Mouse (Mus musculus): ENCODE data around the gene Sgms1. TPM values are rescaled to one million over a fixed set of nuclear protein-coding genes. Genes with fewer than 3 reads are reported as not detected.
A peak's percentile ranks its signal among the peaks of the same experiment; 100 is the strongest.

Sgms1 gene
- polyA plus RNA-seq, 1 experiment, result 42.1 TPM

GRCm38 (mm10) chr19:32344738-32345121, 44.8 kb downstream of the Sgms1 start:
- TF ChIP-seq CTCF (IDR thresholded peaks at IDR 0.05; ENCODE audit: low read depth, low read length), result no peak
- no peak for TF ChIP-seq POLR2A (IDR thresholded peaks at IDR 0.05; ENCODE audit: borderline replicate concordance, low read depth, low read length)
- Histone ChIP-seq H3K4me3 (ENCODE audit: insufficient read depth, low read length) (no peak overlapping the region), H3K4me1 (ENCODE audit: control insufficient read depth, insufficient read depth, low read length) (peaks cover 7% of the 10 kb centered on the region), H3K27ac (ENCODE audit: insufficient read depth, low read depth, low read length) (no peak overlapping the region)

GRCm38 (mm10) chr19:32343937-32344737, 45.4 kb downstream of the Sgms1 start:
- Histone ChIP-seq H3K4me3 (ENCODE audit: insufficient read depth, low read length) (no peak overlapping the region), H3K4me1 (ENCODE audit: control insufficient read depth, insufficient read depth, low read length) (peaks cover 4% of the 10 kb centered on the region), H3K27ac (ENCODE audit: insufficient read depth, low read depth, low read length) (no peak overlapping the region)
- TF ChIP-seq CTCF (IDR thresholded peaks at IDR 0.05; ENCODE audit: low read depth, low read length), result no peak
- TF ChIP-seq POLR2A (IDR thresholded peaks at IDR 0.05; ENCODE audit: borderline replicate concordance, low read depth, low read length), result no peak

GRCm38 (mm10) chr19:32342436-32342835, 47.1 kb downstream of the Sgms1 start:
- Histone ChIP-seq H3K4me1 (ENCODE audit: control insufficient read depth, insufficient read depth, low read length) (peaks cover 6% of the 10 kb centered on the region), H3K27ac (ENCODE audit: insufficient read depth, low read depth, low read length) (no peak overlapping the region), H3K4me3 (ENCODE audit: insufficient read depth, low read length) (no peak overlapping the region)
- no peak for TF ChIP-seq CTCF (IDR thresholded peaks at IDR 0.05; ENCODE audit: low read depth, low read length)
- TF ChIP-seq POLR2A (IDR thresholded peaks at IDR 0.05; ENCODE audit: borderline replicate concordance, low read depth, low read length), result no peak

- no peak overlapping the region for H3K27ac ChIP-seq (ENCODE audit: insufficient read depth, low read depth, low read length)
- peaks cover 12% of the 10 kb centered on the region for H3K4me1 ChIP-seq (ENCODE audit: control insufficient read depth, insufficient read depth, low read length)
- no peak overlapping the region for H3K4me3 ChIP-seq (ENCODE audit: insufficient read depth, low read length)
- no peak for TF ChIP-seq POLR2A (IDR thresholded peaks at IDR 0.05; ENCODE audit: borderline replicate concordance, low read depth, low read length)
- TF ChIP-seq CTCF (IDR thresholded peaks at IDR 0.05; ENCODE audit: low read depth, low read length), result no peak
Measured at GRCm38 (mm10) chr19:32341091-32341490, 48.4 kb downstream of the Sgms1 start.

- peaks cover 12% of the 10 kb centered on the region for H3K4me1 ChIP-seq (ENCODE audit: control insufficient read depth, insufficient read depth, low read length)
- no peak overlapping the region for H3K27ac ChIP-seq (ENCODE audit: insufficient read depth, low read depth, low read length)
- TF ChIP-seq CTCF (IDR thresholded peaks at IDR 0.05; ENCODE audit: low read depth, low read length), result no peak
- TF ChIP-seq POLR2A (IDR thresholded peaks at IDR 0.05; ENCODE audit: borderline replicate concordance, low read depth, low read length), result no peak
Measured at GRCm38 (mm10) chr19:32340168-32340567, 49.3 kb downstream of the Sgms1 start.

GRCm38 (mm10) chr19:32337708-32338107, 51.8 kb downstream of the Sgms1 start:
- TF ChIP-seq CTCF (IDR thresholded peaks at IDR 0.05; ENCODE audit: low read depth, low read length), result no peak
- TF ChIP-seq POLR2A (IDR thresholded peaks at IDR 0.05; ENCODE audit: borderline replicate concordance, low read depth, low read length), result no peak
- Histone ChIP-seq H3K27ac (ENCODE audit: insufficient read depth, low read depth, low read length) (no peak overlapping the region), H3K4me1 (ENCODE audit: control insufficient read depth, insufficient read depth, low read length) (peaks cover 12% of the 10 kb centered on the region), H3K4me3 (ENCODE audit: insufficient read depth, low read length) (no peak overlapping the region)

More at GRCm38 (mm10) chr19:32340168-32340567, 49.3 kb downstream of the Sgms1 start:
- H3K4me3 ChIP-seq (ENCODE audit: insufficient read depth, low read length), result no peak overlapping the region

- TF ChIP-seq CTCF (IDR thresholded peaks at IDR 0.05; ENCODE audit: low read depth, low read length) (no peak), POLR2A (IDR thresholded peaks at IDR 0.05; ENCODE audit: borderline replicate concordance, low read depth, low read length) (no peak)
- Histone ChIP-seq H3K4me1 (ENCODE audit: control insufficient read depth, insufficient read depth, low read length) (peaks cover 23% of the 10 kb centered on the region), H3K4me3 (ENCODE audit: insufficient read depth, low read length) (no peak overlapping the region), H3K27ac (ENCODE audit: insufficient read depth, low read depth, low read length) (no peak overlapping the region)
Measured at GRCm38 (mm10) chr19:32334751-32335150, 54.8 kb downstream of the Sgms1 start.

- no peak overlapping the region for H3K4me3 ChIP-seq (ENCODE audit: insufficient read depth, low read length)
- TF ChIP-seq POLR2A (IDR thresholded peaks at IDR 0.05; ENCODE audit: borderline replicate concordance, low read depth, low read length) (no peak), CTCF (IDR thresholded peaks at IDR 0.05; ENCODE audit: low read depth, low read length) (no peak)
- no peak overlapping the region for H3K27ac ChIP-seq (ENCODE audit: insufficient read depth, low read depth, low read length)
- H3K4me1 ChIP-seq (ENCODE audit: control insufficient read depth, insufficient read depth, low read length), result peaks cover 35% of the 10 kb centered on the region
Measured at GRCm38 (mm10) chr19:32333544-32333943, 56.0 kb downstream of the Sgms1 start.

GRCm38 (mm10) chr19:32332779-32333460, 56.6 kb downstream of the Sgms1 start:
- H3K4me1 ChIP-seq (ENCODE audit: control insufficient read depth, insufficient read depth, low read length), result peaks cover 38% of the 10 kb centered on the region
- no peak overlapping the region for H3K4me3 ChIP-seq (ENCODE audit: insufficient read depth, low read length)
- TF ChIP-seq CTCF (IDR thresholded peaks at IDR 0.05; ENCODE audit: low read depth, low read length), result no peak
- TF ChIP-seq POLR2A (IDR thresholded peaks at IDR 0.05; ENCODE audit: borderline replicate concordance, low read depth, low read length), result no peak
- no peak overlapping the region for H3K27ac ChIP-seq (ENCODE audit: insufficient read depth, low read depth, low read length)

GRCm38 (mm10) chr19:32330231-32330630, 59.3 kb downstream of the Sgms1 start:
- TF ChIP-seq CTCF (IDR thresholded peaks at IDR 0.05; ENCODE audit: low read depth, low read length) (no peak), POLR2A (IDR thresholded peaks at IDR 0.05; ENCODE audit: borderline replicate concordance, low read depth, low read length) (no peak)
- Histone ChIP-seq H3K27ac (ENCODE audit: insufficient read depth, low read depth, low read length) (peak overlapping the region; percentile 77), H3K4me1 (ENCODE audit: control insufficient read depth, insufficient read depth, low read length) (peaks cover 44% of the 10 kb centered on the region), H3K4me3 (ENCODE audit: insufficient read depth, low read length) (no peak overlapping the region)
